Mouse (Mus musculus): ENCODE data around the gene Tcea3. TPM values are rescaled to one million over a fixed set of nuclear protein-coding genes. Genes with fewer than 3 reads are reported as not detected.
A peak's percentile ranks its signal among the peaks of the same experiment; 100 is the strongest.

Gene Tcea3
- total RNA-seq, 1 experiment: 75.1 TPM

- peaks cover 1 to 14% of the 10 kb centered on the region in 2 experiments for H3K4me1 ChIP-seq (ENCODE audit: control insufficient read depth in 2 of 2, insufficient read depth in 2 of 2, low read length in 2 of 2, poor library complexity in 1 of 2)
- peaks cover 14% of the 10 kb centered on the region for H3K36me3 ChIP-seq (ENCODE audit: control insufficient read depth, insufficient read depth, low read length, poor library complexity, severe bottlenecking)
- TF ChIP-seq MAFK (IDR thresholded peaks at IDR 0.05; ENCODE audit: insufficient read depth, low read depth, low read length) (no peak), HCFC1 (IDR thresholded peaks at IDR 0.05; ENCODE audit: borderline replicate concordance, insufficient read depth, low read length) (no peak), ZNF384 (IDR thresholded peaks at IDR 0.05; ENCODE audit: low read depth, low read length) (no peak), ZC3H11A (IDR thresholded peaks at IDR 0.05; ENCODE audit: borderline replicate concordance, low read depth, low read length) (no peak), CHD2 (IDR thresholded peaks at IDR 0.05; ENCODE audit: low read depth, low read length) (no peak)
- in situ Hi-C loops (cut with MboI; ENCODE audit: low sequenced_read_pairs in 2 of 2, unreplicated experiment in 2 of 2): no loop called here
- H3K9ac ChIP-seq (ENCODE audit: insufficient read depth, low read depth, low read length, poor library complexity, severe bottlenecking): peak overlapping the region; percentile 55; the same call in 1 of the 2 replicates
- H3K4me3 ChIP-seq (ENCODE audit: insufficient read depth in 1 of 2, low read depth in 1 of 2, low read length in 2 of 2, poor library complexity in 1 of 2, severe bottlenecking in 1 of 2): peak overlapping the region; percentile 76 to 92; a peak in 3 of 4 replicates
- no peak overlapping the region; the same call in 1 of the 2 replicates for H3K27ac ChIP-seq (ENCODE audit: insufficient read depth, low read depth, low read length, poor library complexity, severe bottlenecking)
- DNase-seq (ENCODE audit: low read depth, low spot score): no peak
- no peaks in the 10 kb centered on the region for H3K9me3 ChIP-seq (ENCODE audit: control insufficient read depth, insufficient read depth, low read depth, low read length)
Measured at GRCm38 (mm10) chr4:136249780-136250179, 2.3 kb downstream of the Tcea3 start.

DNA sequence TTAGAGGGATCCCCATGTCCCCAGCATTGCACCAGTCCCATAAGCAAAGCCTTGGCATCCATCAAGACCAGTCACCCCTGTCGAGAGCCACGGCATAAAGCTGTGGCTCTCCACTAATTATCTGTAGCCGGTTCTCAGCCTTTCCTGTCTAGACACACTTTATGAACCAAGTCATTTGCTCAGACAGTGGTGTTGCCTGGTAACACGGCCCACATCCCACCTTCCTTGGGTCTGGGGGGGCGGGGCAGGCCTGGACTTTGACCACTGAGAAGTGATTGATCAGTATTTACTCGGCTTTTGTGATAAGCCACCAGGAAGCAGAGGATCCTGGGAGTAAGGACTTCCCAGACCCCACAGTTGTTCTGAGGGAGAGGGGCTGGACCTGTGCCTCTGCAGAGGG lies 8.4 kb downstream of the Tcea3 start:
- DNase-seq (ENCODE audit: low read depth, low spot score): no peak
- Histone ChIP-seq H3K4me3 (ENCODE audit: insufficient read depth in 1 of 2, low read depth in 1 of 2, low read length in 2 of 2, poor library complexity in 1 of 2, severe bottlenecking in 1 of 2) (no peak overlapping the region), H3K36me3 (ENCODE audit: control insufficient read depth, insufficient read depth, low read length, poor library complexity, severe bottlenecking) (peaks cover 47% of the 10 kb centered on the region), H3K27ac (ENCODE audit: insufficient read depth, low read depth, low read length, poor library complexity, severe bottlenecking) (no peak overlapping the region), H3K9me3 (ENCODE audit: control insufficient read depth, insufficient read depth, low read depth, low read length) (no peaks in the 10 kb centered on the region), H3K4me1 (ENCODE audit: control insufficient read depth in 2 of 2, insufficient read depth in 2 of 2, low read length in 2 of 2, poor library complexity in 1 of 2) (peaks cover 3 to 16% of the 10 kb centered on the region in 2 experiments), H3K9ac (ENCODE audit: insufficient read depth, low read depth, low read length, poor library complexity, severe bottlenecking) (no peak overlapping the region)
- TF ChIP-seq ZC3H11A (IDR thresholded peaks at IDR 0.05; ENCODE audit: borderline replicate concordance, low read depth, low read length) (no peak), CHD2 (IDR thresholded peaks at IDR 0.05; ENCODE audit: low read depth, low read length) (no peak), MAFK (IDR thresholded peaks at IDR 0.05; ENCODE audit: insufficient read depth, low read depth, low read length) (no peak), ZNF384 (IDR thresholded peaks at IDR 0.05; ENCODE audit: low read depth, low read length) (no peak), HCFC1 (IDR thresholded peaks at IDR 0.05; ENCODE audit: borderline replicate concordance, insufficient read depth, low read length) (no peak)
- in situ Hi-C loops (cut with MboI; ENCODE audit: low sequenced_read_pairs in 2 of 2, unreplicated experiment in 2 of 2): no loop called here

DNA sequence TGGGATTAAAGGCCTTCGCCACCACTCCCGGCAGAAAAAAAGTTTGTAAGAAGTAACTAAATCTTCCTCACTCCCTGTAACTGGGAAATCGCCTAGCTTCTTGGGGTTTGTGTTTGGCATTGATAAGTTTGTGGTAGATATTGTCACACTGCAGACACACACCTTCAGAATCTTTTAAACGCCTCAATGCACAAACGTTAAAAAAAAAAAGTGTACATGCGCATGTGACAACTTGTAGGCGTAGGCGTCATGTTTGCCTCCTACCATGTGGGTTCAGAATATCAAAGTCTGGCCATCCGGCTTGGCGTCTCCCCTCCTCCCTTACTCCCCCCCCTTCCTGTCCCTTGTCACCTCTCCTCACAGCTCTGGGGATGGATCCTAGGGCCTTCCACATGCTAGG lies 9.2 kb downstream of the Tcea3 start:
- Histone ChIP-seq H3K4me1 (ENCODE audit: control insufficient read depth in 2 of 2, insufficient read depth in 2 of 2, low read length in 2 of 2, poor library complexity in 1 of 2) (peaks cover 3 to 14% of the 10 kb centered on the region in 2 experiments), H3K27ac (ENCODE audit: insufficient read depth, low read depth, low read length, poor library complexity, severe bottlenecking) (no peak overlapping the region), H3K9ac (ENCODE audit: insufficient read depth, low read depth, low read length, poor library complexity, severe bottlenecking) (no peak overlapping the region), H3K9me3 (ENCODE audit: control insufficient read depth, insufficient read depth, low read depth, low read length) (no peaks in the 10 kb centered on the region), H3K4me3 (ENCODE audit: insufficient read depth in 1 of 2, low read depth in 1 of 2, low read length in 2 of 2, poor library complexity in 1 of 2, severe bottlenecking in 1 of 2) (no peak overlapping the region), H3K36me3 (ENCODE audit: control insufficient read depth, insufficient read depth, low read length, poor library complexity, severe bottlenecking) (peaks cover 50% of the 10 kb centered on the region)
- in situ Hi-C loops (cut with MboI; ENCODE audit: low sequenced_read_pairs in 2 of 2, unreplicated experiment in 2 of 2): no loop called here
- TF ChIP-seq HCFC1 (IDR thresholded peaks at IDR 0.05; ENCODE audit: borderline replicate concordance, insufficient read depth, low read length): no peak
- no peak for TF ChIP-seq ZC3H11A (IDR thresholded peaks at IDR 0.05; ENCODE audit: borderline replicate concordance, low read depth, low read length)
- TF ChIP-seq MAFK (IDR thresholded peaks at IDR 0.05; ENCODE audit: insufficient read depth, low read depth, low read length): no peak
- TF ChIP-seq CHD2 (IDR thresholded peaks at IDR 0.05; ENCODE audit: low read depth, low read length): no peak
- TF ChIP-seq ZNF384 (IDR thresholded peaks at IDR 0.05; ENCODE audit: low read depth, low read length): no peak
- no peak for DNase-seq (ENCODE audit: low read depth, low spot score)

GRCm38 (mm10) chr4:136259916-136260315 lies 12.4 kb downstream of the Tcea3 start:
- Histone ChIP-seq H3K4me1 (ENCODE audit: control insufficient read depth in 2 of 2, insufficient read depth in 2 of 2, low read length in 2 of 2, poor library complexity in 1 of 2) (peaks cover 3 to 14% of the 10 kb centered on the region in 2 experiments), H3K27ac (ENCODE audit: insufficient read depth, low read depth, low read length, poor library complexity, severe bottlenecking) (peak overlapping the region; percentile 34; the same call in 1 of the 2 replicates), H3K9ac (ENCODE audit: insufficient read depth, low read depth, low read length, poor library complexity, severe bottlenecking) (no peak overlapping the region), H3K36me3 (ENCODE audit: control insufficient read depth, insufficient read depth, low read length, poor library complexity, severe bottlenecking) (peaks cover 47% of the 10 kb centered on the region), H3K9me3 (ENCODE audit: control insufficient read depth, insufficient read depth, low read depth, low read length) (no peaks in the 10 kb centered on the region), H3K4me3 (ENCODE audit: insufficient read depth in 1 of 2, low read depth in 1 of 2, low read length in 2 of 2, poor library complexity in 1 of 2, severe bottlenecking in 1 of 2) (no peak overlapping the region)
- in situ Hi-C loops (cut with MboI; ENCODE audit: low sequenced_read_pairs in 2 of 2, unreplicated experiment in 2 of 2): no loop called here
- no peak for TF ChIP-seq HCFC1 (IDR thresholded peaks at IDR 0.05; ENCODE audit: borderline replicate concordance, insufficient read depth, low read length)
- no peak for TF ChIP-seq ZC3H11A (IDR thresholded peaks at IDR 0.05; ENCODE audit: borderline replicate concordance, low read depth, low read length)
- no peak for TF ChIP-seq MAFK (IDR thresholded peaks at IDR 0.05; ENCODE audit: insufficient read depth, low read depth, low read length)
- TF ChIP-seq ZNF384 (IDR thresholded peaks at IDR 0.05; ENCODE audit: low read depth, low read length): no peak
- TF ChIP-seq CHD2 (IDR thresholded peaks at IDR 0.05; ENCODE audit: low read depth, low read length): no peak
- no peak for DNase-seq (ENCODE audit: low read depth, low spot score)
